Mouse (Mus musculus): ENCODE measurements around the gene Gramd1b.

Gene Gramd1b

DNA sequence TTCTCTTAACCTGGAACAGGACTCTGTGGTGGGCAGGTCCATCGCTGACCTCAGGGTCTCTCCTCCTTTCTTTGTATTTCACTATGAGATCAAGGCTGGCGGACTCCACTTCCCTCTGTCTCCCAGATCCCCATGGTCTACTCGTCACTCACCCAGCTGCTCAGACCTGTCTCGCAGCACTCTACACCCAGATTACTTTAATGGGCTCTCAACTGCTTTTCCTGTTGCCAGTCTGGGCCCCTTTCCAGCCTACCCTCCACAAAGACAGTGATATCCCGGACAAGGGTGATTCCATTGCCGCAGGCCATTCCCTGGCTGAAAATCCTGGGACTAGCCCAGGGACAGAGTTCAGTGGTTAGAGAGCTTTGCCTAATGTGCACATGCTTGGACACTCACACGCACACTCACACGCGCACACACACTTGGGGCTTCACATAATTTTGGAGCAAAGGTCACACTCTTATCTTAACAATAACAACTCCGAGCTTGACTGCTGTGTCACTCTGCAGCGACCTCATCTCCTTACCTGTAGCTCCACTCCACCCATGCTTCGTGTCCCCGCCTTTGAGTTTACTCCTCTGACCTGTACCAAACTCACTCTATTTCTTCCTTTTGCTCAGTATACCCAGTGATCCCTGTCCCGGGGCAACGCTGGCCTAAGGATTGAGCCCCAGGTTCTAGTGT, 110.4 kb downstream of the Gramd1b start:
- DNase-seq, result no peak

DNA sequence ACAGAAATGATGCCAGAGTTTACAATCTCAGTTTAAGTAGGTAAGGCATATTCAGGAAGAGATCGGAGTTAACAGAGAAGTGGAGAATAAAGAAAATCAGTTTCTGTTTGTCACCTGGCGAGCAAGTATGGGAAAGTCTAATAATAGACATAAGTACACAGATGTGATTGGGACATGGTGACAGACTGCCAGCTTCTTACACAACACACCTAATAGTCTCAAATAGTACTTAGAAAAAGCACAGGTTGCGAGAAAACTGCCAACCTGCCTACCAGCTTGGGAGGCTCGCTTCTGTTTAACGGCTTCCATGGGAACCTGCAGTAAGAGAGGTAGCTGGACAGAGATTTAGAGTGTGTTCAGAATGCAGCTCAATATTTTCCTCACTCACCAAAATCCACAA, 112.4 kb downstream of the Gramd1b start:
- DNase-seq, result no peak

DNA sequence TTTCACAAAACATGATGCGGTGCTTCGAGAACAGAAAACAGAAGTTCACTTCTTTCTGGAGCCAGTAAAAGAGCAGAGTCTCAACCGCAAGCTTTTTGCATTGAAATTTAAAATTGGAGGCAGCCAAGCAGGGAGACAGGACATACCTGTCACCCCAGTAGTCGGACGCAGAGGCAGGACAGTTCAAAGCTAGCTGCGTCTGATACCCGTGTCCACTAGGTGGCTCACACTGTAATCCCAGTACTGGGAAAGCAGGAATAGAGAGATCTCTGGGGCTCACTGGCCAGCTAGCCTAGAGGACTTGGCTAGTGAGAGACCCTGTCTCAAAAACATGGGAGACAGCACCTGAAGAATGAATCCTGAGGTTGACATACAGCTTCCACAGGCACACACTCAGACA, 115.0 kb downstream of the Gramd1b start:
- no peak for DNase-seq

DNA sequence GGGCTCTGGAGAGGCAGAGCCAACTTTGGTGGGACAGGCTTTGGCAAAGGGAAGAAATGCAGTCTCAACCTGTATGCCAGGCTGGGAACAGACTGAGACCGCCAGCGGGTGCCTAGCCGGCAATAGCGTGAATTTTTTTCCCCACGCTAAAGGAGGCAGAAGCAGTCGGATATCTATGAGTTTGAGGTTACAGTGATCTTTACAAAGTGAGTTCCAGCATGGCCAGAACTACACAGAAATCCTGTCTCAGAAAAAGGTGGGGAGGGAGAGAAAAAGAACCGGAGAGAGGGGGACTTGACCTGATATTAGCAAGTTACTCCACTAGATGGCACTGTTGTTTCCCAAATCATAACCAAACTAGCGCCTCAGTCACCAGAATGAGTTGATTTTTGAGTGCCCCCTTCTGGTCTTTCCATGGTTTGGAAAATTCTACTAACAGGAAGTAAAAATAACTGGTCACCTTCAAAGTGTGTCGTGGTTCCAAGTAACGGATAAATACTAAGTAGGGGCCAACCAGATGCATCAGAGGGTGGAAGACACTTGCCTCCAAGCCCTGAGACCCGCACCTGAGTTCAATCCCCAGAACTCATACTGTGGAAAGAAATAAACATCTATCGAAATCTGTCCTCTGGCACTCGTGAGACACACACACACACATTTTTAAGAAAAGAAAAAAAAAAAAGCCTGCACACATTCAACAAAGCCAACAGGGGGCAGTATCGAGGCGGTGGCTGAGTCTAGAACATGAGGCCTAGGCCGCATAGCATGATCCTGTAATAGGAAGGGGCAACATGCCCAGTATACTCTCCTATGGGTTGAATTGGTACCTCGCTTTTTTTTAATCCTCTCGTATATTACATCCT, 116.0 kb downstream of the Gramd1b start:
- DNase-seq, result peak; percentile 80

DNA sequence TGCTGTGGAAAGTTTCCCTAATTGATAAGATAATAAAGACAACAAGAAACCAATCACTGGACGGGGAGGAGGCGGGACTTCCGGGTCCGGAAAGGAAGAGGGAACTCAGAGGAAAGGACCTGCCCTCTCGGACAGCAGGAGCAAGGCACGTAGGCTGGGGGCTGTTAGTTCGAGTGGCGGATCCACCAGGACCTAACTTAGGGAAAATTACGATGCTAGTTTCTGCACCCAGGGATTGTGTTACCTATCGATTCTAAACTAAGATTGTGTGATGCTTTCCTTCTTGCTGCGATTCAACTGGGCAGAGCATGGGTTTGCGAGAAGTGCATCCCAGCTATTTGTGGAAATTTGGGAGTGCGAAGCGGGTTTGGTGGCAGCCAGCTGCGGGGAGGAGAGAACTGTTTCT, 116.7 kb downstream of the Gramd1b start:
- peak; percentile 82 for DNase-seq

DNA sequence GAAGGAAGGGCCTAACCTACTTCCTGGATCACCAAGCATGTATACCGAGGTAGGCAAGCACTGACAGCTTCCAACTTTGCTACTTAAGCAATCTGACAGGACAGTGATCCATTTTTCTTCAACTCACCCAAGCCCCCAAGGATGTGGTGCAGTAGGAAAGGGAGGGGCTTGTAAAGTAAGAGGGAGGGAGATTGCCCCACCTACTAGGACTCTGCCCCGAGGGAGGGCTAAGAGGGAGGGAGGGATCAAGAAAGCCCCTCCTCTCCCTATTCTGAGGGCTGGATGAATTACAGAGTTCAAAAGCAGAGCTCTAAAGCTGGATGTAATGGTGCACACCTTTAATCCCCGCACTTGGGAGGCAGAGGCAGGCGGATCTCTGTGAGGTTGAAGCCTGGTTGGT, 117.6 kb downstream of the Gramd1b start:
- DNase-seq, result no peak

DNA sequence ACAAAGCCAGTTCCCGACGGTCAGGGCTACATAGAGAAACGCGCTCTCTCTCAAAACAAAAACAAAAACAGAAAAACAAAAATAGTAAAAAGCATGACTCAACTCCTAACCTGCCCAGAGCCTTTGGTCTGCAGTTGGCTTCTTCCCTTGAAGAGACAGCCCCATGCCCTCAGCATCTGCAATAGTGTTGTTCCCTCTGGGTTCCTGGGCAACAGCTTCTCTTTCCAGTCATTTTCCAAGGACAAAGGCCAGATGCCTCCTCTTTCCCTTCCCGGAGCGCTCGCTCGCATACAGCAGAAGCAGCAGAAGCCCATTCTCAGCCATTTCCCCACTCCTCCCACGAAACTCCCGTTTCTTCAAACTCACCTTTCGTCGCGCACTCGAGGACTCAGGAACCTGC, 118.3 kb downstream of the Gramd1b start:
- no peak for DNase-seq

DNA sequence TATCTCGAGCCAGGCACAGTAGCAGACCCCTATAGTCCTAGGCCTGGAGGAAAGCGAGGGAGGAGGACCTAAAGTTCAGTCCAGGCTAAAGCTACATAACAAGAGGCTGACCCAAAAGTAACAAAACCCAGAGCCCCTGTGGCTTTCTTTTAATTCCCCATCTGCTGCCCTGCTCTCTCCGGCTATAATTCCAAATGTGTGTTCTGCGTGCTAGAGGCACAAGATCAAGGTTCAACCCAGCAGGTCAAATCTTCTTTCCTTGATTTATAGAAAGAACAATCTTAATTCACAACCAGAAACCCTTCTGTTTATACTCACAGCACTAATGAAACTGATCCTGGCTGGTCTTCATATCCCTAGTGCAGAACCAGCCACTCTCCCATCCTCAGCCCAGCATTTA, 118.9 kb downstream of the Gramd1b start:
- DNase-seq, result no peak

DNA sequence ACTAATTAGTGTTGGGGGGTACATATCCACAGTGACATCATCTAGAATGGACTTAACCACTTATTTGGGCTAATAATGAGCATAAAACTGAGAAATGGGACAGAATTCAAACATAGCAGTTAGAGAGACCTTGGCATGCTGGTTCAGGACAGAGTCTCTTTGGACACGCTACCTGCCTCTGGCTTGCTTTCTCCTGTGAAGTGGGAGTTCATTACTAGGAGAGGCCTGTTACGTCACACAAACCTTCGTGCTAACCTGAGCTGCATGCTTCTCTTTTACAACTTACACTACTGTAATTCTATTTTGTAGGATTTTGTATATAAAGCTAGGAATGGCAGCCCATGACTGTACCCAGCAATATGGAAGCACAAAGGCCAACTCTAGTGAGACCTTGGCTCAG, 120.3 kb downstream of the Gramd1b start:
- no peak for DNase-seq

DNA sequence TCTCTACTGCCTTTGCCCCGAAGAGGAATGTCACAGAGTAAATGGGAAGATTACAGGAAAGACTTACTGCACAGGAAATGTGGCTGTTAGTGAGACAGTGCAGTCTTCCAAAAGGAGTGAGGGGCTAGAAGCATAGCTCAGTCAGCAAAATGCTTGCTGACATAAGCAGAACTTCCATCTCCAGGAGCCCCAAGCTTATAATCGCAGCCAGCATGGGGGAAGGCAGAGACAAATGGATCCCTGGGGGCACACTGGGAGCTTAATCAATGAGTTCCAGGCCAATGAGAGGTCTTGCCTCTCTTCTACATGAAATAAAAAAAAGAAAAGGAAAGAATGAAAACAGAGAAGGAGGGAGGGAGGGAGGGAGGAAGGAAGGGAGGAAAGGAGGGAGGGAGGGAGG, 122.1 kb downstream of the Gramd1b start:
- DNase-seq, result no peak

DNA sequence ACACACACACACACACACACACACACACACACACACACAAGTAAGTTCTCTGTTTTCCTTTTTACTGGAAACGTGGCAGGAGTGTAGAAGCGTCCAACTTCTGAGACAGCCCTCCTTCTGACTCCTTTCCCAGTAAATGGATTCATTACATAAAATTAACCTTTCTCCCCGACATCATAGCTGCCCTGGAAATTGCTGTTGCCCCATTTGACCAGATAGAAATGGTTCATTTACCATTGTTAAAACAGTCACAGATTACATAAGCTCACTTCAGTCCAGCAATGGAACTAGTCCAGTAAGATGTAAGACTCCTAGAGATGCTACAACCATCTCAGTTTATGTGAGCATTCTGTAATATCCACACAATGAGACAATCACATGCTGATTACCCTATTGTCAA, 122.8 kb downstream of the Gramd1b start:
- DNase-seq, result no peak

DNA sequence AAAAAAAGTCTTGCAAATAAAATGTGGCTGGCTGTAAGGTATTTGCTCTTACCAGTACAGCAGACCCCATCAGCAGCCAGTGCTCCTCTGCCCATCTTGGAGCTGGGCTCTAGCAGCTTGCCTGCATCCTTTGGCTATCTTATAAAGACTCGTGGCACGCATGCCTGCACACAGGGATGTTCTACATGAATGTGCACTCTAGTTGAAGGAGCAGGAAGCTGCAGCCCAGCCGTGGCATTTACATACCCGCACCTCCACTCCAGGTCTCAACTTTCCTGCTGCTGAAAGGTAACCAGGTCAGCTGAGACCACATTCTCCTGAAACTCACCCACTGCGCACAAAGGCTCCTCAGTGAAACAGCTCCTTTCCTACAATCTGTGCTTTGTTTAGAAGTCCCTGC, 123.3 kb downstream of the Gramd1b start:
- no peak for DNase-seq

DNA sequence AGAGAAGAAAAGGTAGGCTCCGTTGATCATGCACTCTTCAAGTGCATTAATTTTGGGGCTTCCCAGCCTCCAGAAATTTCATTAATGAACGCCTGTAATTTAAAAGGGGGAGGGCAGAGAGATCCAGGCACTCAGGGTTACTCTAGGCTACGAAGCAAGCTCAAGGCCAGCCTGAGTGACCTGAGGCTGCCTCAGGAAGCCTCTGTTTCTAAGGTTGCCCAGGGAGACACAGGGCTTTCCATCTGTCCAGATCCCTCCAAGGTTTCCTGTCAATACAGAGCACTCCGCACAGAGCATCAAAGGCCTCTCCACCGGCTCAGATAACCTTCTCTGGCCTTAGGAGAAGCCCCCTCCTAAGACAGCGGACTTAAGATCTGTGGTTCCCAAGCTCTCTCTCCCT, 125.4 kb downstream of the Gramd1b start:
- no peak for DNase-seq

DNA sequence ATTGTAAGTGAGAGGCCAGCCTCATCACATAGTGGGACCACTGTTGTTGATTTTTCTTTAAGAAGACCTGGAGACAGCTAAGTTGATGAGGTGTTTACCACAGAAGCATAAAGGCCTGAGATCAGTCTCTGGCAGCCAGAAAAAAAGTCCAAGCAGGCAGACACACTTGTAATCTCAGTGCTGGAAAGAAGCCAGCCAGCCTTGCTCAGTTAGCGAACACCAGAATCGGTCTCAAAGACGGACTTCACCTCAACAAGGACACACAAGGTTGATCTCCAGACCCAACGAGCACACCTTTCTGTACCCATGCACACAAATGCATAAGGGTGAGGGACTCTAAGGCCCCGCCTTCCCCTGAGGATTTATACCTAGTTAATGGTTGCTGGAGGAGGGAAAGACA, 125.9 kb downstream of the Gramd1b start:
- DNase-seq, result no peak

DNA sequence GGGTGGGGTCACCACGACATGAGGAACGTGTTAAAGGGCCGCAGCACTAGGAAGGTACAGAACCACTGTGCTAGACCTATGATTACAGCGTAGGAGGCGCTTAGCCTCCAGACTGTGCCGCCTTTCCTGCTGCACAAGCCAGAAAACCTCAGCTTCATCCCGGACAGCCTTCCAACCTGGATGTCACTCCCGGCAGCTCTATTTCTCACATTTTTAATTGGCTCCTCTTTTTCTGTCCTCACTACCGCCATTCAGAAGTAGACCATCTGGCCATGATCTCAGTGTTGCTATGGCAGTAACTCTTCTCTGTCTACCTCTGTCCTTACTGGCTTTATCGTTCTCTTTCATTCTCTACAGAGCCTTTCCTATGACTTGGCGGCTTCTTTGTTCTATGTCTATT, 126.5 kb downstream of the Gramd1b start:
- peak; percentile 37 for DNase-seq

DNA sequence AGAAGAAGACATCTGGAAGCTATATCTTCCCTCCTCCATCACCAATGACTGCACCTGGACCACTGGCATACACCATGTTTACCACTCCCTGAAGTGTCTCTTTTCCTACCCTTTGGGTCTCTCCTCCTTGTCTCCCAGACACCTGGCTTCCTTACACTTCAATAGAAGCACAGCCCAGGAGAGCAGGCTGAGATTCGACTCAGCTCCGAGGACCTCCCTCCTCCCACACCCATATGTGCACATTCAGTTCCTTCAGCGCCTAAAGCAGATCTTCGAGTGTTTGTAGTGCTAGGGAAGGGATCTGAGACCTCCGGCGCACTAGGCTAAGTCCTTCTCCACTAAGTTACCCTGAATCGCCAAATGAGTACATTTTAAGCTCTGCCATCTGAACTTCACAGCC, 127.4 kb downstream of the Gramd1b start:
- DNase-seq, result peak; percentile 52

DNA sequence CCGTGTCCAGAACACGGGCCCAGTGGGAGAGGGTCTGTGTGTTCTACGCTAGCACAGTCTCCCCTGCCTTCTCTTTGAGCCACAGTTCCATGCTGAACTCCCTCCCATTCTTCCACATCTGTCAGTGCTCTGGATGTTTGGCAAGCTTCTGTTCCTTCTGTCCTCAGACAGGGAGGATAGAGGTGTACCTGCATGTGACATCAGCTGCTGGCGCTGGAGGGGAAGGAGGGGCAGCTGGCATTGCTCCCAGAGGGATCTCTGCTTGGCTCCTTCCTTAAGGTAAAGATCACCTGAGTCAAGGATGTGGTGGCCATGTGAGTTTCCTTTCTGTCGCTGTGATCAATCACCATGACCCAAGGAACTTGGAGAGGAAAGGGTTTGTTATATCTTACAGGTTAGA, 129.4 kb downstream of the Gramd1b start:
- no peak for DNase-seq

DNA sequence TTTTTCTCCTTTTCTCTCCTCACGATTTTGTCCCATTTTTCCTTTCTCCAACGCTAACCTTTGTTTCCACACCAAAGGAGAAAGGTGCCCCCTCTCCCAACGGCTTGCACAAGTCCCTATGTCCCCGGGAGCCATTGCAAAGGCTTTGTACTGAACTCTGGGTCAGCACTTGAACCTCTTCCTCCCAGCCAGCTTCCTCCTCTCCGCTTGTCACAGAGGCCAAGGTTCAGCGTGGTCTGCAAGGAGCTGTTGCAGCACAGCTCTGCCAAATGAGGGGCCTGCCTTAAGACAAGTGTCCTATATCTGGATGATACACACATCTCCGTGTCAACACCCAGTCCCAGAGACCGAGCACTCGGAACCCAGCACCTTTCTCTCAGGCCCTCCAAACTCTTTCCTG, 130.3 kb downstream of the Gramd1b start:
- DNase-seq, result no peak

DNA sequence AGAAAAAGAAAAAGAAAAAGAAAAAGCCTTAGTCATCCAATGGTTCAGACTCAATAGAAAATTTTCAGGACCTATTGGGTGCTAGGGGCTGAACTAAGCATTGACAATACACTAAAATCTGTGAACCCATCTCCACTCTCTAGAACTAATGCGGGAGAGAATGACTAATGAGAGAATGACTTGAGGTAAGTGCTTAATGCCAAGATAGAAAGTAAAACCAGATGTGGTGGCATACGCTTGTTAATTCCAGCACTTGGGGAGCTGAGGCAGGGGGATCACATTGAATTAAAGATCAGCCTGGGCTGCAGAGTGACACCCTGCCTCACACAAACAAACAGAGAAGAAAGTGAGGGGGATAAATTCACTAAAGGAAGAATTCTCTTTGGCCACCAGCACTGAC, 131.0 kb downstream of the Gramd1b start:
- DNase-seq, result no peak

DNA sequence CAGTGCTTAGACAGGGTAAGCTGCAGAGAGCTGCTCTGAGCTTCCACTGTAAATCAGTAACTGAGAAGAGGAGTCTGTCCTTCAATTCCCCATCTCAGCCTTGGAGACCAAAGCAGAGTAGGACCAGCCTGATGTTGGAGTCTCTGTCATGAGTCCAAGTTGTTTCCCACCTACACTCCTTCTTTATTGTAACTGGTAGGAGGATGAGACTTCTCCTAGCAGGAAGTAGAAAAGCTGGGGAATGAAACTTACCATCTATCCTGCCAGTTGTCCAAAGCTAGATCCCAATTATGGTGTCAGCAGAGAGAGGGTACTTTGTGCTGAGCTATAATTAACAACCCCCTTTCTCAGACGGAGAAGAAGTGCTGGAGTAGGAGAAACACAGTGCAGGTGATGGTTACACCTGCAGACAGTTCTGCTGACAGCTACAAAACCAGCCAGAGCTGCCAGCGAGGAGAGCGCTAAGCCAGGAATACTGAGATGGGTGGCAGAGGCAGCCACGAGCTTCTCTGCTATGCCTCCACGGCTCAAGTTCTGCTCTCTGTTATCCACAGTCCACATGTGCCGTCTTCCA, 131.7 kb downstream of the Gramd1b start:
- no peak for DNase-seq

DNA sequence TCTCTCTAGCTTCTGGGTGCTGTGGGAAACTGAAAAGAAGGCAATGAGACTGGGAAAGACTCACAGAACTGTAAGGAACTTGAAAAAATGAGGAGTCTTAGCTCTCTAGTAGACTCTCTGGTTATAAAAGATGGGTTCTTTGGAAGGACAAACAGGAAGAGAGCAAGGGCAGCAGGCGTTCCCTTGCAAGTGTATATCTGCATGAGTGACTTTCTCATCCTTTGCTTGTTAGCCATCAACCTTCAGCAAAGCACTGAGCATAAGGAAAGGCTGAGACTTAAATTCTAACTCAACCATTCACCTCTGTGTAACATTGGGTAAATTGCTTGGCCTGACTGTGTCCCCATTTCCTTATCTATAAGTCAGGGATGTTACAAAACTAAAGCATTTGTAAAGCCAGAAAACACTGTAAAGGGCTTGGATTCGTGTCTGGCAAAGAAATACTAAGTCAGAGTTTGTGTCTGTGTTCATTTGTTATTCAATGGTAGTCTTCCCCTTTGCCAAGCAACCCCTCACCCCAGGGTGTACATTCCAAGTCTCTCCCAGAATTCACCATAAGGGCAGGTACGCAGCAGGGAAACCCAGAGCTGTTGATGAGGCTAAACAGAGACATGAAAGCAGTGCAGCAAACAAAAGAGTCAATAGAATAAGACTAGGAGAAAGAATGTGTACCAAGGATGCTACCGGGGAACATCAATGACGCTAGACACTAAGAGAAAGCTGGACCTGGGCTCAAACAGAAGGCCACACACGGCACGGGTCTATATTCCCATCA, 133.5 kb downstream of the Gramd1b start:
- no peak for DNase-seq

DNA sequence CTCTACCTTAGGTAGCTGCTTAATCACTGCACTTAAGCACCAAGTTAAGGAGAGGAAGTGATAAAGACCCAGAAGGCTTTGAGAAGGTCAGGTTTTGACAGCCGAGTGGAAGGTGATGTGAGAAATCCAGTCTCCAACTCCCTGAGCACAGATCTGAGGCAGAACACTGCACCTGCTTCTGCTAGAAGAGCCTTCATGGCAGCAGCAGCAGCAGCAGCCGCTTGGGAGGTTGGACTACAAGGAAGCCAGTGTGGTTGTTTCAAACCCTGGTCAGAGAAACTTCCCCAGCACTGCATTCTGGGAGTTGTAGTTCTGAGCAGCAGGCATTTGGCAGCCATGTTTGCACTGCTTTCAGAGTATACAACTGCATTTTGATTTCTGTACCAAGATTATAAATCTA, 134.1 kb downstream of the Gramd1b start:
- peak; percentile 86 for DNase-seq

DNA sequence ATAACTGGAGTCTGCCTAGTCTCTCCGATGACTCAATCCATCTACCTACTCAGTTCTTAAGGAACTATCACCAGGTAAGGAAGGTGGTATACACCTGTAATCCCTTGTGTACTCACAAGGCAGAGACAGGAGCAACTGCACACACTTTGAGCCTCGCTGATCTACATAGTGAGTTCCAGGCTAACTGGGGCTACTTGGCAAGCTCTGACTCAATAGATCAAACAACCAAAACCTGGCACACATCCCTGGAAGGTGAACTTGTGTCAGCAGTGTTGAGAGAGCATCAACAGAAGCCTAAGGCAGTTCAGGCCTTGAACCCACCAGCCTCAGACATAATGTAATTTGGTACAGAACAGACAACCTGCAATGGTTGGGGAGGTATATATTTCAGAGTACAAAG, 135.0 kb downstream of the Gramd1b start:
- no peak for DNase-seq
